Mouse (Mus musculus): Measurements from ENCODE around the gene Rgs17. TPM values are rescaled to one million over a fixed set of nuclear protein-coding genes. Genes with fewer than 3 reads are reported as not detected.

The Rgs17 gene
- polyA plus RNA-seq (2014; fragmentation: Illumina TruSeq; extraction: RNeasy Lipid Tissue Mini Kit (QIAGEN cat#74804); ENCODE audit: low read depth, low replicate concordance), result 0.76 TPM

DNA sequence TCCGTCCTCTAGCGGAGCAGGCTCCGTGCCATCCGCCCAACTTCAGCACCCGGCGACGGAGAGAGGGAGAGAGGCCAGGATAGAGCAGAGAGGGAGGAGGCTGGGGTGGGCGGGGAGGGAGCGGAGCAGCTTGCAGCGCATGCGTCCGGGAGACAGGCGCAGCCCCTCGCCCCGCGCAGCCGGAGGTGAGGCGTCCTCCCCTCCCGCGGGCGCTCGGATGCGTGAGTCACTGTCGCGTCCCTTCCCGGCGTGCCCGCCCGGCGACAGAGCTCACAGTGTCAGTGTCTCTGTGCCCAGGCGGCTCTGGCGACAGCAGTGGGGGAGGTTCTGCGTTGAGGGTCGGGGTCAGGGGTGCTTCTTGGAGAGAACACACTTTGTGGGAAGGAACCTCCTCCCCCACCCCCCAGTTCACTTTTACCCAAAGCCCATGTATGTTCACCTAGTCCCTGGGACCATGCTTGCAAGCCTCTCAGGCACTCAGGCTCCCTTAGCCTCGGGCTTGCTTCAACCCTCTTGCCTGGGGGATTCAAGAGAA is at the start of gene Rgs17:
Gene Rgs17 (minus strand): TSS at position 107 of the 535 bp plus-strand sequence.

DNA sequence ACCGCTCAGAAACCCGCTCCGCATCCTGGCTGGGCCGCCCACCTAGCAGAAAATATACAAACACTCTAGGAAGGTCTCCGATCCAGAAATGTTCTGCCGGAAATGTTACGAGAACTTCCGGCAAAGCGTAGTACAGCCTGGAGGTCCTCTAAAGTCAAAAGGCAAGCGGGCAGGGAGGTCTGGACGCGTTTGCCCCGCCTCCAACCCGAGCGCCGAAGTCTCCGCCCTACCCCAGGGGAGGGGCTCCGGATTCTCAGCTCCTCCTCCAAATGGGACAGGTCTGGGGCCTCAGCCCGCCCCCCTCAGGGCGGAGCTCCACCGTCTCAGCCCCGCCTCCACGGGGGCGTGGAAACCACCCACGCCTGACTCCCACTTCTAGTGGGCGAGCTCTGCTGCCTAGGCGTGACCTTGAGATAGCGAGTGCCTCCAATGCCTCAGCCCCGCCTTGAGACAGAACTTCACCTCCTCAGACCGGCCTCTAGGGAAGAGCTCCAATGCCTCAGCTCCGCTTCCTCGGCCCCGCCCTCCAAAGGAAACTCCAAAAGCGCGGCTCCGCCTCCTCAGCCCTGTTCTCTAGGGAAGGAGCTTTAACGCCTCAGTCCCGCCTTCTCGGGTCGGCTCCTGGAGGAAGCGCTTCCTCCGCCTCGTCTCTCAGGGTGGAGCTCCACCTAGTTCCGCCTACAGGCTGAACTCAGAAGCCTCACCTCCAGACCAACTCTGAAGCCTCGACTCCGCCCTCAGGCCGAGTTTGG is 98.3 kb downstream of the Rgs17 start, which contains the start of gene Mtrf1l:
Gene Mtrf1l (minus strand): TSS at position 171 of the 752 bp plus-strand sequence.

DNA sequence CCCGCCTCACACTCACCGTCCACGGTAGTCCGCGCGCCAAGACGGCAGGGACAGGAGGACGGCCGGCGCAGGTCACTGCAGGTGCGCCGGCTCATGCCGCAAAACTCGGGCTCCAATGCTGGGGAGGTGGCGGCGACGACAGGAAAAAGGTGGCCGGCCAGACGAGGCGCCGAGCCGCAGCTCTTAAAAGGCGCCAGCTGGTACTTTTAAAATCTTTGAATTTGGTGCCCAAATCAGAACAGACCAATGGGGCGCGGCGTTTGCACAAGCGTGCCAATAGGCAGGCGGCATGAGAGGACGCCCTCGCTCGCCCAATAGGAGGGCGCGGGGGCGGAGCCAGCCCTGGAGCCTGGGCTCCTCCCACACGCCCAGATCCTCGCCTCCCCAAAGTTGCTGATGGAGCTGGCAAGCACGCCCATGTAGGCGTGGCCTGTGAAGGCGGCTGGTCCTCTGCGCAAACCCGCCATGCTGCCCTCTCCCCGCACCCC is 116.9 kb downstream of the Rgs17 start, which contains the start of gene Fbxo5:
Gene Fbxo5 (minus strand): TSS at position 358 of the 488 bp plus-strand sequence.

Other genes with a start within 250 kb of the Rgs17 start
- gene Fbxo5, start 116.8 kb downstream of the Rgs17 start, polyA plus RNA-seq (2014; fragmentation: Illumina TruSeq; extraction: RNeasy Lipid Tissue Mini Kit (QIAGEN cat#74804); ENCODE audit: low read depth, low replicate concordance), result not detected
- 18.9 TPM for gene Mtrf1l, start 98.5 kb downstream of the Rgs17 start, polyA plus RNA-seq (2014; fragmentation: Illumina TruSeq; extraction: RNeasy Lipid Tissue Mini Kit (QIAGEN cat#74804); ENCODE audit: low read depth, low replicate concordance)

Measured in heart, adult 10 weeks (tissue).